Mouse (Mus musculus): Measurements from ENCODE around the gene Foxred2. TPM values are rescaled to one million over a fixed set of nuclear protein-coding genes. Genes with fewer than 3 reads are reported as not detected.
A peak's percentile ranks its signal among the peaks of the same experiment; 100 is the strongest.

Gene Foxred2
- polyA plus RNA-seq, 1 experiment from 2014 or later, result 1.2 TPM

GRCm38 (mm10) chr15:77926921-77927320 lies 29.6 kb downstream of the Foxred2 start:
- ATAC-seq (ENCODE audit: low read depth), result no peak
- 69% methylated on average over 5 of the region's 5 CpGs for WGBS (ENCODE audit: insufficient replicate concordance)
- no peaks in the 10 kb centered on the region for H3K27me3 ChIP-seq (ENCODE audit: control insufficient read depth, insufficient read depth, low read depth, low read length)
- no peak overlapping the region; the same call in 1 of the 2 replicates for H3K27ac ChIP-seq (ENCODE audit: low read length)
- H3K9ac ChIP-seq (ENCODE audit: low read depth, low read length), result no peak overlapping the region
- no peak overlapping the region for H3K4me3 ChIP-seq (ENCODE audit: low read depth, low read length)
- H3K9me3 ChIP-seq (replicated peaks; ENCODE audit: control insufficient read depth, low read length), result no peaks in the 10 kb centered on the region
- peaks cover 15% of the 10 kb centered on the region for H3K36me3 ChIP-seq (ENCODE audit: control insufficient read depth, insufficient read depth)
- H3K4me2 ChIP-seq (ENCODE audit: low read depth, low read length), result peak overlapping the region; percentile 87
- H3K4me1 ChIP-seq (ENCODE audit: control insufficient read depth, low read depth, low read length), result peaks cover 43% of the 10 kb centered on the region

- no peak for ATAC-seq (ENCODE audit: low read depth)
- Histone ChIP-seq H3K4me1 (ENCODE audit: control insufficient read depth, low read depth, low read length) (peaks cover 32% of the 10 kb centered on the region), H3K27ac (ENCODE audit: low read length) (no peak overlapping the region), H3K9me3 (replicated peaks; ENCODE audit: control insufficient read depth, low read length) (no peaks in the 10 kb centered on the region), H3K9ac (ENCODE audit: low read depth, low read length) (no peak overlapping the region), H3K4me2 (ENCODE audit: low read depth, low read length) (no peak overlapping the region), H3K36me3 (ENCODE audit: control insufficient read depth, insufficient read depth) (peaks cover 15% of the 10 kb centered on the region), H3K27me3 (ENCODE audit: control insufficient read depth, insufficient read depth, low read depth, low read length) (no peaks in the 10 kb centered on the region), H3K4me3 (ENCODE audit: low read depth, low read length) (no peak overlapping the region)
- WGBS (ENCODE audit: insufficient replicate concordance), result 85% methylated on average over 2 of the region's 2 CpGs
Observed at GRCm38 (mm10) chr15:77925195-77925594, 31.3 kb downstream of the Foxred2 start.

GRCm38 (mm10) chr15:77923267-77924035 lies 33.1 kb downstream of the Foxred2 start:
- H3K4me2 ChIP-seq (ENCODE audit: low read depth, low read length), result no peak overlapping the region
- H3K9me3 ChIP-seq (replicated peaks; ENCODE audit: control insufficient read depth, low read length), result no peaks in the 10 kb centered on the region
- peaks cover 21% of the 10 kb centered on the region for H3K4me1 ChIP-seq (ENCODE audit: control insufficient read depth, low read depth, low read length)
- H3K36me3 ChIP-seq (ENCODE audit: control insufficient read depth, insufficient read depth), result peaks cover 21% of the 10 kb centered on the region
- no peak overlapping the region for H3K9ac ChIP-seq (ENCODE audit: low read depth, low read length)
- 63% methylated on average over 9 of the region's 9 CpGs for WGBS (ENCODE audit: insufficient replicate concordance)
- H3K27ac ChIP-seq (ENCODE audit: low read length), result peak overlapping the region; percentile 66
- H3K4me3 ChIP-seq (ENCODE audit: low read depth, low read length), result no peak overlapping the region
- no peak for ATAC-seq (ENCODE audit: low read depth)
- no peaks in the 10 kb centered on the region for H3K27me3 ChIP-seq (ENCODE audit: control insufficient read depth, insufficient read depth, low read depth, low read length)

DNA sequence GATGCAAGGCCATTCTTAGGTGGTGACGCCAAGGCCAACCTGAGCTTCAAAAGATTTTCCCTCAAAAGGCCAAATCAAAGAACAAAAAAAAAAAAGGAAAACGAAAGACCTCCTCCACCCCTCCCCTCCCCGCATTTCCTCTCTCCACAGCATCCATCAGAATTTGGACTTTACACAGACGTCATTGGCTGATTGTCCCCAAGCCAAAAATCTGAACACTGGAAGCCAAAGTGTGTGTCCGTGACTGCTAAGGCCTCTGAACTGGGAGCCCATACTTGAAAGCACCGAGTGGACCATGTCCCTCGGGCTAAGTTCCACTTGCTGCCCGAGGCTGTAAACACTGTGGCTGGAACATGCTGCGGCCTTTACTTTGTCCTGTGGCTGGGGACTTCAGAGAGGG lies 33.8 kb downstream of the Foxred2 start:
- Histone ChIP-seq H3K4me2 (ENCODE audit: low read depth, low read length) (no peak overlapping the region), H3K27me3 (ENCODE audit: control insufficient read depth, insufficient read depth, low read depth, low read length) (no peaks in the 10 kb centered on the region), H3K4me1 (ENCODE audit: control insufficient read depth, low read depth, low read length) (peaks cover 17% of the 10 kb centered on the region), H3K4me3 (ENCODE audit: low read depth, low read length) (no peak overlapping the region), H3K9me3 (replicated peaks; ENCODE audit: control insufficient read depth, low read length) (no peaks in the 10 kb centered on the region), H3K36me3 (ENCODE audit: control insufficient read depth, insufficient read depth) (peaks cover 23% of the 10 kb centered on the region), H3K27ac (ENCODE audit: low read length) (peak overlapping the region; percentile 66), H3K9ac (ENCODE audit: low read depth, low read length) (no peak overlapping the region)
- ATAC-seq (ENCODE audit: low read depth), result peak; percentile 85
- 66% methylated on average over 9 of the region's 9 CpGs for WGBS (ENCODE audit: insufficient replicate concordance)

DNA sequence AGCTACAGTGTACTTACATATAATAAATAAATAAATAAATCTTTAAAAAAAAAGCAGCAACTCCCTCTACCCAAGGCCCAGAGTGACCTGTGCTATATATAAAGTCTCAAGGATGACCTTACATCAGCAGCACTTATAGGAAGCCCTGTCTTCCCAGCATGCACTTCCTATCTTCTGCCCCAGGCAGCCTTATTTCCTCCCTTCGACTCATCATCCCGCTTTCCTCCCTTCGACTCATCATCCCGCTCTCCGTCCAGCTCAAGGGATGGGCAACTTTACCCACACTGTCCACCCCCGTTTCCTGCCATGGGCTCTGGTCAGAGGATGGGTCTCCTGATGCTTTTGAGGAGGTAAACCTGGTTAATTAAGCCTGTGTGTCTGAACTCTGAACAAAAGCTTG lies 34.9 kb downstream of the Foxred2 start:
- peaks cover 10% of the 10 kb centered on the region for H3K4me1 ChIP-seq (ENCODE audit: control insufficient read depth, low read depth, low read length)
- H3K36me3 ChIP-seq (ENCODE audit: control insufficient read depth, insufficient read depth), result peaks cover 21% of the 10 kb centered on the region
- H3K4me3 ChIP-seq (ENCODE audit: low read depth, low read length), result no peak overlapping the region
- H3K4me2 ChIP-seq (ENCODE audit: low read depth, low read length), result no peak overlapping the region
- no peak overlapping the region; the same call in 1 of the 2 replicates for H3K9ac ChIP-seq (ENCODE audit: low read depth, low read length)
- H3K27ac ChIP-seq (ENCODE audit: low read length), result peak overlapping the region; percentile 57
- 76% methylated on average over 6 of the region's 6 CpGs for WGBS (ENCODE audit: insufficient replicate concordance)
- ATAC-seq (ENCODE audit: low read depth), result no peak
- H3K9me3 ChIP-seq (replicated peaks; ENCODE audit: control insufficient read depth, low read length), result no peaks in the 10 kb centered on the region
- H3K27me3 ChIP-seq (ENCODE audit: control insufficient read depth, insufficient read depth, low read depth, low read length), result no peaks in the 10 kb centered on the region

GRCm38 (mm10) chr15:77920511-77921462 lies 35.7 kb downstream of the Foxred2 start:
- H3K27ac ChIP-seq (ENCODE audit: low read length), result no peak overlapping the region
- H3K4me3 ChIP-seq (ENCODE audit: low read depth, low read length), result no peak overlapping the region
- no peak overlapping the region for H3K4me2 ChIP-seq (ENCODE audit: low read depth, low read length)
- no peaks in the 10 kb centered on the region for H3K27me3 ChIP-seq (ENCODE audit: control insufficient read depth, insufficient read depth, low read depth, low read length)
- H3K9ac ChIP-seq (ENCODE audit: low read depth, low read length), result no peak overlapping the region
- no peaks in the 10 kb centered on the region for H3K9me3 ChIP-seq (replicated peaks; ENCODE audit: control insufficient read depth, low read length)
- WGBS (ENCODE audit: insufficient replicate concordance), result 77% methylated on average over 10 of the region's 10 CpGs
- peaks cover 19% of the 10 kb centered on the region for H3K36me3 ChIP-seq (ENCODE audit: control insufficient read depth, insufficient read depth)
- peaks cover 8% of the 10 kb centered on the region for H3K4me1 ChIP-seq (ENCODE audit: control insufficient read depth, low read depth, low read length)
- no peak for ATAC-seq (ENCODE audit: low read depth)

- no peaks in the 10 kb centered on the region for H3K27me3 ChIP-seq (ENCODE audit: control insufficient read depth, insufficient read depth, low read depth, low read length)
- H3K9me3 ChIP-seq (replicated peaks; ENCODE audit: control insufficient read depth, low read length), result no peaks in the 10 kb centered on the region
- WGBS (ENCODE audit: insufficient replicate concordance), result 85% methylated on average over 12 of the region's 12 CpGs
- H3K4me1 ChIP-seq (ENCODE audit: control insufficient read depth, low read depth, low read length), result peaks cover 8% of the 10 kb centered on the region
- no peak overlapping the region for H3K4me2 ChIP-seq (ENCODE audit: low read depth, low read length)
- peaks cover 30% of the 10 kb centered on the region for H3K36me3 ChIP-seq (ENCODE audit: control insufficient read depth, insufficient read depth)
- H3K27ac ChIP-seq (ENCODE audit: low read length), result no peak overlapping the region
- ATAC-seq (ENCODE audit: low read depth), result no peak
- no peak overlapping the region for H3K4me3 ChIP-seq (ENCODE audit: low read depth, low read length)
- no peak overlapping the region for H3K9ac ChIP-seq (ENCODE audit: low read depth, low read length)
Observed at GRCm38 (mm10) chr15:77919441-77919840, 37.1 kb downstream of the Foxred2 start.

DNA sequence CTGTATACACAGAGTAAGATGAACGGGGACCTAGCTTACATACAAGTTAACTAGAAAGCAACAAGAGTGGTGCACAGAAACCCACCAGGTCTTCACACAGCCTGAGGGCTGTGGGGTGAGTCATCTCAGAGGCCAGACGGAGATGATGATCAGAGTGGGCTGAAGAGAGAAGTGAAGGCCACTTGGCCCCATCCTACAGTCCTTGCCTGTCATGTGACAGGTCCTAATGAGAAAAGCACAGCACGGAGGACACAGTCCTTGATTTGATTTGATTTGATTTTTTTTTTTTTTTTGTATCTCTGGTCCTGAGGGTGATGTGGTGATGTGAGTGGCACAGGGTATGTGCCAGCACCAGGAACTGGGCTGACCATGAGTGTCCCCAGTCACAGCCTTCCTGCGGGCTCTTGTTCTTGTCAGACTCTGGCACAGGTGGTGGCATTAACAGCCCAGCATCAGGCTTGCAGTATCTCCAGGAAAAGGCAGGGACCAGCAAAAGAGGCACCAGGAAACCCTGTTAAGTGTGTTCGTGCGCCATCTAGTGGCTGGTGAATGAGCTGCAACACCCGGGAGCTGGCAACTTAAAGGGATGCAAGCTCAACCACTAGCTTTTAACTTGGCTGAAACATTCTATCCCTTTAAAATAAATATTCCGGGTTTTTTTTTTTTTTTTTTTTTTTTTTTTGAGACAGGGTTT lies 39.5 kb downstream of the Foxred2 start:
- no peak for ATAC-seq (ENCODE audit: low read depth)

More for the DNA sequence above, 39.5 kb downstream of the Foxred2 start:
- no peaks in the 10 kb centered on the region for H3K27me3 ChIP-seq (ENCODE audit: control insufficient read depth, insufficient read depth, low read depth, low read length)
- no peak overlapping the region for H3K4me2 ChIP-seq (ENCODE audit: low read depth, low read length)
- no peak overlapping the region for H3K27ac ChIP-seq (ENCODE audit: low read length)
- peaks cover 25% of the 10 kb centered on the region for H3K36me3 ChIP-seq (ENCODE audit: control insufficient read depth, insufficient read depth)
- H3K4me3 ChIP-seq (ENCODE audit: low read depth, low read length), result no peak overlapping the region
- 33% methylated on average over 8 of the region's 8 CpGs for WGBS (ENCODE audit: insufficient replicate concordance)
- no peak overlapping the region for H3K9ac ChIP-seq (ENCODE audit: low read depth, low read length)
- peaks cover 9% of the 10 kb centered on the region for H3K4me1 ChIP-seq (ENCODE audit: control insufficient read depth, low read depth, low read length)
- no peaks in the 10 kb centered on the region for H3K9me3 ChIP-seq (replicated peaks; ENCODE audit: control insufficient read depth, low read length)
